Mouse (Mus musculus) heart, embryonic 13.5 days (tissue): Measurements from ENCODE around the gene Nck2. TPM values are rescaled to one million over a fixed set of nuclear protein-coding genes. Genes with fewer than 3 reads are reported as not detected.

Experiments used
- ATAC-seq: fragments of 200-750 bp; cut with Nextera tagmentation; 2 replicates; pipeline ENCODE4 v1.8.0; 2017; ENCODE audit warnings: moderate TSS enrichment; ENCODE audit not compliant: insufficient number of reproducible peaks, low FRiP score, low TSS enrichment; ENCODE audit errors: extremely low read depth
- H3K27ac ChIP-seq: fragments of 300-500 bp; sonication (generic); replicated peaks from 2 replicates; pipeline ENCODE4 v1.5.1; 2015; ENCODE audit warnings: moderate library complexity, mild to moderate bottlenecking, inconsistent platforms
- H3K27me3 ChIP-seq: fragments of 300-500 bp; sonication (generic); replicated peaks from 2 replicates; pipeline ENCODE4 v1.6.1; 2015; ENCODE audit warnings: mild to moderate bottlenecking, inconsistent platforms
- H3K36me3 ChIP-seq: fragments of 300-500 bp; sonication (generic); 2 replicates; pipeline ENCODE4 v1.6.1; 2015; ENCODE audit warnings: mild to moderate bottlenecking, inconsistent platforms
- H3K4me1 ChIP-seq: fragments of 300-500 bp; sonication (generic); 2 replicates; pipeline ENCODE4 v1.6.1; 2015; ENCODE audit warnings: inconsistent platforms
- H3K4me2 ChIP-seq: fragments of 300-500 bp; sonication (generic); 2 replicates; pipeline ENCODE4 v1.6.1; 2015; ENCODE audit warnings: inconsistent platforms, mild to moderate bottlenecking, moderate library complexity
- H3K4me3 ChIP-seq: fragments of 300-500 bp; sonication (generic); 2 replicates; pipeline ENCODE4 v1.5.1; 2015; ENCODE audit warnings: moderate library complexity, mild to moderate bottlenecking, inconsistent platforms
- H3K9ac ChIP-seq: fragments of 300-500 bp; sonication (generic); 2 replicates; pipeline ENCODE4 v1.6.1; 2015; ENCODE audit warnings: inconsistent platforms, mild to moderate bottlenecking, moderate library complexity
- H3K9me3 ChIP-seq: fragments of 300-500 bp; sonication (generic); 2 replicates; pipeline ENCODE4 v1.6.1; 2016; ENCODE audit warnings: inconsistent platforms
- WGBS: fragments of 180-500 bp; shearing (Covaris S2); methylation state at CpG from one replicate; pipeline ENCODE4 v1.1.7; 2015; ENCODE audit warnings: mixed read lengths; 5-methylcytosine and 5-hydroxymethylcytosine counted together
- polyA plus RNA-seq: library from polyadenylated mRNA; unstranded; fragments of >200 nt; fragmentation: Nextera tagmentation; extraction: Ambion mirVana; gene quantifications from 2 replicates; pipeline ENCODE4 v1.2.1, GENCODE M21; 2015

Gene Nck2
- polyA plus RNA-seq, 1 experiment from 2014 or later, result 24.2 TPM

- Histone ChIP-seq H3K4me1 (peaks cover 57% of the 10 kb centered on the region), H3K9ac (no peak overlapping the region), H3K27ac (no peak overlapping the region), H3K36me3 (peaks cover 12% of the 10 kb centered on the region; the same call in 1 of the 2 replicates), H3K4me2 (no peak overlapping the region), H3K9me3 (no peaks in the 10 kb centered on the region), H3K4me3 (no peak overlapping the region), H3K27me3 (no peaks in the 10 kb centered on the region)
- 69% methylated on average over 7 of the region's 7 CpGs for WGBS
- no peak for ATAC-seq
Measured at GRCm38 (mm10) chr1:43457012-43457766, 12.8 kb downstream of the Nck2 start.

DNA sequence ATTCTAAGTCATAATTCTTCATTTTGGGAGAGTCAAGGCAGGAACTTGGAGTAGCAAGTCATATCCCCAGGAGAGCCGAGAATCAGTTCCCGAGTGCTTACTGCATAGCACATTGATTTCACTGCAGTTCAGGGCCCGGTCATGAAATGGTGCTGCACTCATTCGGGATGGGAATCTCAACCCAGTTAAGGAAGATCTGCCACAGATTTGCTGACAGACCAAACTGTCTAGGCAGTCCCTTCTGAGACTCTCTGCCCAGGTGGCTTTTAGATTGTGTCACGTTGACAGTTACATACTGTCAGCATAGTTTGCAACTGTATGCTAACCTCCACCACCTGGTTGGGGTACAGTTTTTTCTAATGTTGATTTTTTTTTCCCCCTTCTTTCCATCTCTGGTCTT, 16.1 kb downstream of the Nck2 start:
- peaks cover 12% of the 10 kb centered on the region; the same call in 1 of the 2 replicates for H3K36me3 ChIP-seq
- H3K27ac ChIP-seq, result no peak overlapping the region
- 82% methylated on average over 5 of the region's 5 CpGs for WGBS
- no peak for ATAC-seq
- peaks cover 67% of the 10 kb centered on the region for H3K4me1 ChIP-seq
- H3K4me3 ChIP-seq, result no peak overlapping the region
- no peaks in the 10 kb centered on the region for H3K27me3 ChIP-seq
- H3K9me3 ChIP-seq, result no peaks in the 10 kb centered on the region
- no peak overlapping the region for H3K4me2 ChIP-seq
- H3K9ac ChIP-seq, result no peak overlapping the region

DNA sequence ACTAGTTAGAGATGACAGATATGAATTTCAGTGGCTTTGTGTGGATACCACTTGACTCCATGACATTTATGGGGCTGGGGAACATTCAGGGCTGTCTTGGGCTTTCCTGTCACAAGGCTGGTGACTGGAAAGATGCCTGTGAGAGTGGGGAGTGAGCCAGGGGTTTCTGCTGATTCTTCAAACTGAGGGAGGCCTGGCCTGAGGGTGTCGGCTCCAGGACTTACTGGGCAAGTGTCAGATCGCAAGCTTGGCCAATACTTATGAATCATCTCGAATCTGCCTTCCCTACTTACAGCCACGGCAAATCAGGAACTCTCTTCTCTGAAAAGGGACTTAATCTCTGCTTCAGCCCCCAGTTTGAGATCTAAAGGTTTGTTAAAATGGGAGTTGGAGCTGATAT, 18.3 kb downstream of the Nck2 start:
- peak overlapping the region; percentile 3; the same call in 1 of the 2 replicates for H3K27ac ChIP-seq
- WGBS, result 52% methylated on average over 4 of the region's 4 CpGs

GRCm38 (mm10) chr1:43463941-43464682, 19.7 kb downstream of the Nck2 start:
- no peaks in the 10 kb centered on the region for H3K9me3 ChIP-seq
- H3K27me3 ChIP-seq, result no peaks in the 10 kb centered on the region
- H3K4me3 ChIP-seq, result no peak overlapping the region
- peaks cover 12% of the 10 kb centered on the region; the same call in 1 of the 2 replicates for H3K36me3 ChIP-seq
- peaks cover 74% of the 10 kb centered on the region for H3K4me1 ChIP-seq
- no peak for ATAC-seq
- 73% methylated on average over 11 of the region's 11 CpGs for WGBS
- H3K9ac ChIP-seq, result peak overlapping the region; percentile 8; the same call in 1 of the 2 replicates
- no peak overlapping the region; the same call in 1 of the 2 replicates for H3K27ac ChIP-seq
- no peak overlapping the region for H3K4me2 ChIP-seq

More for the DNA sequence above, 18.3 kb downstream of the Nck2 start:
- peaks cover 12% of the 10 kb centered on the region; the same call in 1 of the 2 replicates for H3K36me3 ChIP-seq
- H3K4me3 ChIP-seq, result no peak overlapping the region
- no peak overlapping the region for H3K4me2 ChIP-seq
- H3K9ac ChIP-seq, result no peak overlapping the region
- no peaks in the 10 kb centered on the region for H3K27me3 ChIP-seq
- H3K4me1 ChIP-seq, result peaks cover 70% of the 10 kb centered on the region
- ATAC-seq, result no peak
- no peaks in the 10 kb centered on the region for H3K9me3 ChIP-seq

DNA sequence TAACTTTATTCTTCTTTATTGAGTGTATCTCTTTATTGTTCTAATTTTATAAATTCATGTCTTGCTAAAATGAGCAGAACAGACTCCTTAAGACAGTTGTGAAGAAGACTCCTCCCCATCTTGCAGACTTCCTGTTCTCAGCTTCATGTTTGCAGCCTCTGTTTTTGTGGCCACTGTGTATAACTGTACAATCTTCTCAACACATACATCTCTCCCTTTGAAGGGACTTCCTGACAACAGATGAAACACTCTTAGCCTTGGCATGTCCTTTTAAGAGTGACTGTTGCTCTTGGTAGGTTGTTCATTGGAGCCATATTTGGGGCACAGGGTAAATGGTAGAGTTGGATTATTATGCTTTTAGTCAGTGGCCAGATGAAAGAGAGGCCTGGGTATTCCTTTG, 20.6 kb downstream of the Nck2 start:
- H3K36me3 ChIP-seq, result peaks cover 12% of the 10 kb centered on the region; the same call in 1 of the 2 replicates
- no peaks in the 10 kb centered on the region for H3K9me3 ChIP-seq
- H3K9ac ChIP-seq, result no peak overlapping the region
- H3K4me3 ChIP-seq, result no peak overlapping the region
- no peak overlapping the region for H3K27ac ChIP-seq
- no peak overlapping the region for H3K4me2 ChIP-seq
- no peak for ATAC-seq
- peaks cover 83% of the 10 kb centered on the region for H3K4me1 ChIP-seq
- no peaks in the 10 kb centered on the region for H3K27me3 ChIP-seq

GRCm38 (mm10) chr1:43465957-43466624, 21.7 kb downstream of the Nck2 start:
- peaks cover 8% of the 10 kb centered on the region; the same call in 1 of the 2 replicates for H3K36me3 ChIP-seq
- no peak for ATAC-seq
- H3K27me3 ChIP-seq, result no peaks in the 10 kb centered on the region
- no peak overlapping the region for H3K27ac ChIP-seq
- no peak overlapping the region for H3K4me3 ChIP-seq
- no peak overlapping the region for H3K9ac ChIP-seq
- WGBS, result 74% methylated on average over 9 of the region's 9 CpGs
- H3K4me1 ChIP-seq, result peaks cover 91% of the 10 kb centered on the region
- H3K4me2 ChIP-seq, result no peak overlapping the region
- no peaks in the 10 kb centered on the region for H3K9me3 ChIP-seq

- H3K4me2 ChIP-seq, result no peak overlapping the region
- no peak for ATAC-seq
- H3K27me3 ChIP-seq, result no peaks in the 10 kb centered on the region
- H3K9me3 ChIP-seq, result no peaks in the 10 kb centered on the region
- H3K4me1 ChIP-seq, result peaks cover 96% of the 10 kb centered on the region
- no peak overlapping the region for H3K27ac ChIP-seq
- no peaks in the 10 kb centered on the region for H3K36me3 ChIP-seq
- H3K4me3 ChIP-seq, result no peak overlapping the region
- 82% methylated on average over 8 of the region's 8 CpGs for WGBS
- no peak overlapping the region for H3K9ac ChIP-seq
Measured at GRCm38 (mm10) chr1:43467656-43468055, 23.3 kb downstream of the Nck2 start.

DNA sequence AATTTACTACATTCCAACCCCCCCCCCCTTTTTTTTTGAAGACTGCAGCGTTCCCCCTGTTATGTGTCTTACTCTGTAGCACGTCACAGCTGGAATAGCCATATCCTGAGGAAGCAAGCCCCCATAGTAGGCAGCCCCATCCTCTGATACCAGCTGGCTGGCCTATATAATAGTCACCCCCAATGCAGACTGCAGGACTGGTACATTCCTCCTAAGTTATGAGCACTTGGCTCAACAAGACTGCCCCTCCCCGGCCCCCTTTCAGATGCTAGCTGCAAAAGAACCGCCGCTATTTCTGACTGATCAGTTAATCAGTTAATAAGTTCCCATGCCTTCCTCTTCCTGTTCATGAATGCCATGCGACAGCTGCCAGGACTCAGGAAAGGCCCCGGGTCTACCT, 23.8 kb downstream of the Nck2 start:
- H3K4me2 ChIP-seq, result no peak overlapping the region
- H3K9me3 ChIP-seq, result no peaks in the 10 kb centered on the region
- peaks cover 92% of the 10 kb centered on the region for H3K4me1 ChIP-seq
- no peak overlapping the region for H3K4me3 ChIP-seq
- H3K27ac ChIP-seq, result peak overlapping the region; percentile 54; the same call in 1 of the 2 replicates
- H3K36me3 ChIP-seq, result no peaks in the 10 kb centered on the region
- 59% methylated on average over 7 of the region's 7 CpGs for WGBS
- no peak for ATAC-seq
- no peak overlapping the region for H3K9ac ChIP-seq
- no peaks in the 10 kb centered on the region for H3K27me3 ChIP-seq

GRCm38 (mm10) chr1:43468978-43469377, 24.6 kb downstream of the Nck2 start:
- Histone ChIP-seq H3K36me3 (no peaks in the 10 kb centered on the region), H3K4me1 (peaks cover 92% of the 10 kb centered on the region), H3K9me3 (no peaks in the 10 kb centered on the region), H3K9ac (peak overlapping the region; percentile 30; the same call in 1 of the 2 replicates), H3K4me2 (no peak overlapping the region), H3K4me3 (no peak overlapping the region), H3K27ac (peak overlapping the region; percentile 54), H3K27me3 (no peaks in the 10 kb centered on the region)
- ATAC-seq, result no peak
- WGBS, result 54% methylated on average over 3 of the region's 3 CpGs

DNA sequence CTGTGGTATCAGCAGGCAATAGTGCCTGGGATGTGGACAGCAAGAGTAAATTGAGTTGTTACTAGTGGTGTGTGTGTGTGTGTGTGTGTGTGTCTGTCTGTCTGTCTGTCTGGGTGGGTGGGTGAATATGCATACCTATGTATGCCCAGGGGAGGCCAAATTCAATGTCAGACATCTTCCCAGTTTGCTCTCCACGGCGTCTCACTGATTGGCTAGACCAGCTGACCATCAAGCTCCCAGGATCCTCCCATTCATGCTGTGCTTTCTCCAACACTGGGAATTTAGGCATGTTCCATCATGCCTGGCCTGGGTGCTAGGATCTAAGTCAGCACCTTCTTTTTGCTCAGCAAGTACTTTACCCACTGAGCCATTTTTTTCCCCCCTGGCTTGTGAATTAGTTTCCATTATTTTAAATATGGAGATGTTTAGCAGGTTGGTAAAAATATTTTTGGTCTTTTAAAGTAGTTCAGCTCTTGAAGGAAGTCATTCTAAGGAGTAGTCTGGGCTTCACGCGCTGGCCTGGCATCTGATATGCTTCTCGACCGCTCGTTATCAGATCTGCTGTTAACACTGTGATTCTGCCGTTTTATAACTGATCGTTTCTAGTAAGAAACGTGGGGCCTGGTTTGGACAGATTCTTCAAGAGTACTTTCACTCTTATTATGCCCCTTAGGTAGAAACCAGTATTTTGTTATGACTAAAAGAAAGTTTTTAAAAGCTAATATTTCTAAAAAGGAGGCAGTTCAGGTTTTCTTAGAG, 26.2 kb downstream of the Nck2 start:
- Histone ChIP-seq H3K27ac (no peak overlapping the region), H3K27me3 (no peaks in the 10 kb centered on the region), H3K4me3 (no peak overlapping the region), H3K9ac (no peak overlapping the region), H3K4me1 (peaks cover 92% of the 10 kb centered on the region), H3K4me2 (no peak overlapping the region), H3K9me3 (no peaks in the 10 kb centered on the region), H3K36me3 (no peaks in the 10 kb centered on the region)
- ATAC-seq, result no peak
- WGBS, result 78% methylated on average over 10 of the region's 10 CpGs
